Mouse (Mus musculus) skeletal muscle tissue, postnatal 0 days (tissue): ENCODE measurements around the gene Olfr1215. TPM values are rescaled to one million over a fixed set of nuclear protein-coding genes. Genes with fewer than 3 reads are reported as not detected.

Source experiments
- polyA plus RNA-seq: library from polyadenylated mRNA; unstranded; fragments of >200 nt; fragmentation: Nextera tagmentation; extraction: Ambion mirVana; gene quantifications from 2 replicates; pipeline ENCODE4 v1.2.1, GENCODE M21; 2015

The Olfr1215 gene
- not detected in 2 replicates for polyA plus RNA-seq

DNA sequence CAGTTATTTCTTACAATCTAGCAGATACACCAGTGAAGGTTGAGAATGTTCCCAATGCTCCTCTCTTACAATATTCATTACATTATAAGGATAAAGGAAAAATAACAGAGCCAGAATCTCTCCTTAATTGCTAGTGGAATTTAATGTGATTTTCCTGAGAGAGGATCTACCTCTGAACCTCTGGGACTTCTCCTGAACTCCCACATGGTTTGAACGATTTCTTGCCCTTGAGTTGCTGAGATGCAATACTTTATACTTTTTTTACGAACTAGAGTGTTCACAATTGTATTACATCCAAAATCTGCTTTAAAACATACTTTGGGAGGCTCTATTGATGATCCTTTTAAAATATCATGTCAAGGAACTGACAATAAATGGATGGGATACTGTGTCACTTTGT is at the start of gene Olfr1215:
Gene Olfr1215 (minus strand): TSS at position 101 of the 400 bp plus-strand sequence.

DNA sequence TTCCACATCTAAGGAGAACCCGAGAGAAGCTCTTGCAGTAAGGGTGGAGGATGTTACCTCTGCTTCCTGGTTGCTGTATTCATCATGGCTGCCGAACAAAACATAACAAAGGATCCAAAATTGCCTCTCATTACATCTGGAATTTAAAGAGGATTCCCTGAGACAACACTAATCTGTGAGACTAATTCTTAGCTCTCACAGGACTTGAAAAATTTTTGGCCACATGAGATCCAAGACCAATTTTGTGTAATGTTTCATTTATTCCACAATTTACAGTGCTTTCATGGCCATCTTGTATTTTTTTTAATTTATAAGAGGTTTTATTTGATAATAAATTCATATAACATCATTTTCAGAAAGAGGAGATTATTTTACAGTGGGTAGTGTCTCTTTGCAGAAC is 25.2 kb upstream of the Olfr1215 start, which contains the start of gene Olfr1217:
Gene Olfr1217 (minus strand): TSS at position 101 of the 400 bp plus-strand sequence.

DNA sequence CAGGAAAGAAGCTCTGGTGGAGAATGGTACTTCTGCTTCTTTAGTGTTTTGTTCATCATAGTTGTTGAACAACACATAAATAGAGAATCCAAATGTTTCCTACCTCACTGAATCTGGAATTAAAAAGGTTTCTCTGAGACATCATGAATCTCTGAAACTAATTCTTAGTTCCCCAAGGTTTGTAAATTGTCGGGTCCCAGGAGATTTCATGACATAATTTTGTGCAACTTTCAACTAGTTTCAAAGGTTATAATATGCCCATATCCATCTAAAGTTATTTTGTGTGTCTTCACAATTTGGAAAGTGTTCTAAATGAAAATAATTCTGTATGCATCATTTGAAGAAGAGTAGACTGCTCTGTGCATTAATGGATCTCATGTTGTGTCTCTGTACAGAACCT is 11.5 kb upstream of the Olfr1215 start, which contains the start of gene Olfr1216:
Gene Olfr1216 (minus strand): TSS at position 101 of the 400 bp plus-strand sequence.

DNA sequence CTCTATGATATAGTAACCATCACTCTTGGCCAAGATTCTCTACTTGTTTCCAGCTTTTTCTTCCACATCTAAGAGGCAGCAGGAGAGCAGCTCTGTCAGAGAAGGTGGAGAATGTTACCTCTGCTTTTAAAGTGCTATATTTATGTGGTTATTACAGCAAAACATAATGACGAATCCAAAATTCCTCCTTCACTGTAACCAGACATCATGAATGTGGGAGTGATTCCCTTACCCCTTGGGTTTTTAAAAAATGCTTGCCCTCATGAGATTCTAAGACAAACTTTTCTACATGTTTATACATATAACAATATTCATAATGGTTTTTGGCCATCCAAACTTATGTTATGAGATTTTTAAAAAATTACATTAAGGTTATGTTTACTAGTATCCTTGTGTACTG is 14.2 kb downstream of the Olfr1215 start, which contains the start of gene Olfr1214:
Gene Olfr1214 (minus strand): TSS at position 101 of the 400 bp plus-strand sequence.

DNA sequence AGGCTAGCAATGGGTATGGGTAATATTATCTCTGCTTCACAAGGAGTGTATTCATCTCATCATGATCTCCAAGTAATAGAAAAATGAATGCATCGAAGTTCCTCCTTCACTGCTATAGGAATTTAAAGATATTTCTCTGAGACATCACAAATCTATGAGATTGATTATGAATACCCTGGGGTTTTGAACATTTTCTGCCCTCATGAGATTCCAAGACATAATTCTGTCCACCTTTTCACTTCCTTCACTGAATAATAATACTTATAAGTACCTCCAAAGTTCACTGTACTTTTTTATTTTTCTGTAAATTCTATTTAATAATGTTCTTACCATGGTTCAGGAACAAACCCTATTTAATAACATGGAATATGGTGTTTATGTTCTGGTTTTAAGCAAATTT is 26.6 kb downstream of the Olfr1215 start, which contains the start of gene Gm13762:
Gene Gm13762 (minus strand): TSS at position 101 of the 400 bp plus-strand sequence.

DNA sequence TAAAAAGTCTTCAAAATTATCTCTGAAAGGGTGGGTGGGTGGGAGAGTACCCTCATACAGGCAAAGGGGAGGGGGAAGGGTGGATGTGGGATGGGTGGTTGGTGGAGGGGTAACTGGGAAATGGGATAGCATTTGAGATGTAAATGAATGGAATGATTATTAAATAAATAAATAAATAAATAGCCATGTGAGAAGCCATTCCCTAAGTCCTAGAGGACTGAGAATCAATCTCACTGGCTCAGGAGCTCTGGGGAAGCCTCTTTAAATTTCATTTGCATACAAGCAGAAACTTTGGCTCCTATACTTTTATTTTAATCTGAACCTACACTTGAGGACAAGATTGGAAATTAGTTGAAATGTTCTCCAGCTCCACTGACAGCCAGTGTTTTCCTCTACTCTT is 53.1 kb downstream of the Olfr1215 start, which contains the start of gene Olfr1212:
Gene Olfr1212 (plus strand): TSS at position 301 of the 400 bp plus-strand sequence.

Other genes starting within 250 kb of the Olfr1215 start
- not detected in 2 replicates for gene Olfr1199, start 246.5 kb downstream of the Olfr1215 start, polyA plus RNA-seq
- not detected in 2 replicates for gene Olfr1200, start 236.5 kb downstream of the Olfr1215 start, polyA plus RNA-seq
- not detected in 2 replicates for gene Olfr1201, start 213.9 kb downstream of the Olfr1215 start, polyA plus RNA-seq
- not detected in 2 replicates for gene Olfr1202, start 192.5 kb downstream of the Olfr1215 start, polyA plus RNA-seq
- not detected in 2 replicates for gene Olfr1205, start 177.2 kb downstream of the Olfr1215 start, polyA plus RNA-seq
- not detected in 2 replicates for gene Olfr1204, start 157.7 kb downstream of the Olfr1215 start, polyA plus RNA-seq
- gene Olfr1206, start 143.7 kb downstream of the Olfr1215 start, polyA plus RNA-seq, result not detected in 2 replicates
- gene Olfr1208, start 104.7 kb downstream of the Olfr1215 start, polyA plus RNA-seq, result not detected in 2 replicates
- not detected in 2 replicates for gene Olfr1209, start 91.8 kb downstream of the Olfr1215 start, polyA plus RNA-seq
- gene Olfr1211, start 68.9 kb downstream of the Olfr1215 start, polyA plus RNA-seq, result not detected in 2 replicates
- gene Olfr1212, start 53.0 kb downstream of the Olfr1215 start, polyA plus RNA-seq, result not detected in 2 replicates
- not detected in 2 replicates for gene Gm13762, start 26.7 kb downstream of the Olfr1215 start, polyA plus RNA-seq
- gene Olfr1214, start 14.3 kb downstream of the Olfr1215 start, polyA plus RNA-seq, result not detected in 2 replicates
- not detected in 2 replicates for gene Olfr1216, start 11.4 kb upstream of the Olfr1215 start, polyA plus RNA-seq
- gene Olfr1217, start 25.1 kb upstream of the Olfr1215 start, polyA plus RNA-seq, result not detected in 2 replicates
- not detected in 2 replicates for gene Olfr1218, start 54.2 kb upstream of the Olfr1215 start, polyA plus RNA-seq
- gene Olfr1219, start 76.5 kb upstream of the Olfr1215 start, polyA plus RNA-seq, result not detected in 2 replicates
- not detected in 2 replicates for gene Olfr1220, start 99.9 kb upstream of the Olfr1215 start, polyA plus RNA-seq
- not detected in 2 replicates for gene Olfr1221, start 110.3 kb upstream of the Olfr1215 start, polyA plus RNA-seq
- not detected in 2 replicates for gene Olfr1222, start 126.1 kb upstream of the Olfr1215 start, polyA plus RNA-seq
- gene Olfr1223, start 144.6 kb upstream of the Olfr1215 start, polyA plus RNA-seq, result not detected in 2 replicates
- not detected in 2 replicates for gene Olfr1224-ps1, start 157.1 kb upstream of the Olfr1215 start, polyA plus RNA-seq
- gene Olfr1225, start 167.7 kb upstream of the Olfr1215 start, polyA plus RNA-seq, result not detected in 2 replicates
- not detected in 2 replicates for gene Olfr1226, start 193.1 kb upstream of the Olfr1215 start, polyA plus RNA-seq
- not detected in 2 replicates for gene Olfr1228, start 247.1 kb upstream of the Olfr1215 start, polyA plus RNA-seq